Mouse (Mus musculus) left cerebral cortex, adult 6 months (tissue): ENCODE data around the gene T. TPM values are rescaled to one million over a fixed set of nuclear protein-coding genes. Genes with fewer than 3 reads are reported as not detected.

ENCODE experiments used
- long read RNA-seq, 2 experiments: library from polyadenylated mRNA; unstranded; transcript quantifications; one replicate each; pipeline ENCODE4 v2.0.0; 2019 to 2020
- polyA plus RNA-seq: library from polyadenylated mRNA; unstranded; fragments of <200 nt; fragmentation: Nextera tagmentation; gene quantifications from 2 replicates; pipeline ENCODE4 v1.2.3, GENCODE M21; 2021

Gene T
- not detected in 2 replicates for polyA plus RNA-seq
- long read RNA-seq, experiment 1, result 0 reads
- long read RNA-seq, experiment 2, result 0 reads

GRCm38 (mm10) chr17:8433978-8434960, at the start of gene T:
Gene T, plus strand, starts transcription at chr17:8434423.

Other genes with a start within 250 kb of the T start
- gene Ccr6, start 198.4 kb upstream of the T start, polyA plus RNA-seq, result 0.17 and 0.38 TPM in 2 replicates
- 657 and 854 TPM in 2 replicates for gene Mpc1, start 151.5 kb upstream of the T start, polyA plus RNA-seq
- 174 and 188 TPM in 2 replicates for gene Sft2d1, start 123.3 kb upstream of the T start, polyA plus RNA-seq
- gene Prr18, start 97.0 kb upstream of the T start, polyA plus RNA-seq, result 7.5 and 15.2 TPM in 2 replicates
- gene T2, start 78.4 kb upstream of the T start, polyA plus RNA-seq, result 0.29 and 0.76 TPM in 2 replicates
- 16.9 and 18.4 TPM in 2 replicates for gene Pde10a, start 90.9 kb downstream of the T start, polyA plus RNA-seq
- gene Gm17087, start 132.5 kb downstream of the T start, polyA plus RNA-seq, result not detected in 2 replicates